Mouse (Mus musculus) naive thymus-derived CD4-positive, alpha-beta T cell, adult 2 months (primary cell): Measurements from ENCODE around the gene Gprin3.
"Not testable (repeated sequence)": the region's sequence is repeated elsewhere in the genome, so short reads cannot be mapped to it uniquely, and the experiment has no call there.

Source experiments
- DNase-seq: peaks from one replicate; pipeline ENCODE4 v3.0.0-alpha.2; 2011; ENCODE audit warnings: low read depth

The Gprin3 gene

GRCm38 (mm10) chr6:59348673-59349072 lies 77.4 kb downstream of the Gprin3 start:
- DNase-seq = no peak

- DNase-seq = no peak
Measured at GRCm38 (mm10) chr6:59341146-59341545, 84.9 kb downstream of the Gprin3 start.

GRCm38 (mm10) chr6:59328297-59328696 lies 97.8 kb downstream of the Gprin3 start:
- DNase-seq = no peak

GRCm38 (mm10) chr6:59315868-59316267 lies 110.2 kb downstream of the Gprin3 start:
- no peak for DNase-seq

- no peak for DNase-seq
Measured at GRCm38 (mm10) chr6:59315090-59315489, 111.0 kb downstream of the Gprin3 start.

GRCm38 (mm10) chr6:59313162-59313561 lies 112.9 kb downstream of the Gprin3 start:
- peak; percentile 25 for DNase-seq

GRCm38 (mm10) chr6:59311241-59311640 lies 114.9 kb downstream of the Gprin3 start:
- DNase-seq = no peak

GRCm38 (mm10) chr6:59304235-59304942 lies 121.7 kb downstream of the Gprin3 start:
- DNase-seq = not testable (repeated sequence)

- no peak for DNase-seq
Measured at GRCm38 (mm10) chr6:59303031-59303430, 123.1 kb downstream of the Gprin3 start.
